Mouse (Mus musculus): Measurements from ENCODE around the gene Soat1. TPM values are rescaled to one million over a fixed set of nuclear protein-coding genes. Genes with fewer than 3 reads are reported as not detected.

The Soat1 gene
- polyA plus RNA-seq, 1 experiment from 2014 or later, result 12.6 TPM

DNA sequence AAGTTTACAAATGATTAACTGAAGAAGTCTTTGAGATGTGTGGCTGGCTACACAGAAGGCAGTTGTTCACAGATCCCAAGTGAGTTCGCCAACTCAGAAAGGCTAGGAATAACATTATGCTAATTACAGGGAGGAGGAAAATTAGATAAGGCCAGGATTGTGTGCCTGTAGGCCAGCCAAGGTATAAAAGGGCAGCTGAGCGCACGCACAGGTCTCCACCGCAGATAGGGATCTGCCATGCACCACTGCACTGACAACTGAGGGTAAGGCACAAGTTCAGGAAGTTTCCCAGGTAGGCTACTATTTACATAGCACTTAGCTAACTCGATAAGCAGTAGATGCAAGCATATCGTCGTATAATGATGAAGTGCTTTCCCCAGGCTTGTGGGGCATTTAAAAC, 3.6 kb downstream of the Soat1 start:
- H3K4me1 ChIP-seq (ENCODE audit: control insufficient read depth, insufficient read depth, low read depth, low read length), result peaks cover 6% of the 10 kb centered on the region
- H3K4me2 ChIP-seq (ENCODE audit: low read length), result no peak overlapping the region
- no peaks in the 10 kb centered on the region for H3K27me3 ChIP-seq (replicated peaks; ENCODE audit: control insufficient read depth, insufficient read depth, low read length)
- ATAC-seq, result no peak
- no peak overlapping the region for H3K27ac ChIP-seq (ENCODE audit: low read depth, low read length)
- H3K9ac ChIP-seq (ENCODE audit: low read depth, low read length), result no peak overlapping the region
- no peak overlapping the region for H3K4me3 ChIP-seq (ENCODE audit: low read length)
- peaks cover 7% of the 10 kb centered on the region for H3K9me3 ChIP-seq (ENCODE audit: control insufficient read depth, low read length)
- H3K36me3 ChIP-seq (ENCODE audit: control insufficient read depth, insufficient read depth, low read length), result peaks cover 9% of the 10 kb centered on the region
- 71% methylated on average over 7 of the region's 7 CpGs for WGBS

DNA sequence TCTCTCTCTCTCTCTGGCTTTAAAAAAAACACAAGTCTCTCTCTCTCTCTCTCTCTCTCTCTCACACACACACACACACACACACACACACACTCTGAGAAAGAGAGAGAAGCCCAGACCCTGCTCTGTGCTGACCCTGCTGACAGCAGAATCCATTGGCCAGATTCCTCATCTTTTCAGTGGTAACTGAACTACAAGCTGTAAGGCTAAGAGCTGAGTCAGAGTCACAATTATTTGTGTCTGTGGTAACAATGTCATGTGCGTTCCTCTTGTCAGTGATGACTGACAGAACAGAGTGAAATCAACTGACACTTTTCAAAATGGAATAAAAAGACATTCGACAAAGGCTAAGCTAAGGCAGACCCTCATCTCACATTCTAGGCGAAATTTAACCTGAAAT, 5.6 kb downstream of the Soat1 start:
- peaks cover 9% of the 10 kb centered on the region for H3K36me3 ChIP-seq (ENCODE audit: control insufficient read depth, insufficient read depth, low read length)
- ATAC-seq, result no peak

GRCm38 (mm10) chr1:156467655-156468255, 6.4 kb downstream of the Soat1 start:
- Histone ChIP-seq H3K36me3 (ENCODE audit: control insufficient read depth, insufficient read depth, low read length) (peaks cover 9% of the 10 kb centered on the region), H3K4me1 (ENCODE audit: control insufficient read depth, insufficient read depth, low read depth, low read length) (peaks cover under 1% of the 10 kb centered on the region; the same call in 1 of the 2 replicates), H3K4me3 (ENCODE audit: low read length) (no peak overlapping the region), H3K9ac (ENCODE audit: low read depth, low read length) (no peak overlapping the region), H3K9me3 (ENCODE audit: control insufficient read depth, low read length) (peaks cover 7% of the 10 kb centered on the region), H3K4me2 (ENCODE audit: low read length) (no peak overlapping the region), H3K27me3 (replicated peaks; ENCODE audit: control insufficient read depth, insufficient read depth, low read length) (no peaks in the 10 kb centered on the region), H3K27ac (ENCODE audit: low read depth, low read length) (no peak overlapping the region)
- WGBS, result 85% methylated on average over 12 of the region's 12 CpGs
- no peak for ATAC-seq

More for the DNA sequence above, 5.6 kb downstream of the Soat1 start:
- Histone ChIP-seq H3K4me3 (ENCODE audit: low read length) (no peak overlapping the region), H3K27me3 (replicated peaks; ENCODE audit: control insufficient read depth, insufficient read depth, low read length) (no peaks in the 10 kb centered on the region), H3K9ac (ENCODE audit: low read depth, low read length) (no peak overlapping the region), H3K27ac (ENCODE audit: low read depth, low read length) (no peak overlapping the region), H3K9me3 (ENCODE audit: control insufficient read depth, low read length) (peaks cover 7% of the 10 kb centered on the region), H3K4me1 (ENCODE audit: control insufficient read depth, insufficient read depth, low read depth, low read length) (peaks cover 6% of the 10 kb centered on the region), H3K4me2 (ENCODE audit: low read length) (no peak overlapping the region)
- WGBS, result 86% methylated on average over 3 of the region's 3 CpGs

DNA sequence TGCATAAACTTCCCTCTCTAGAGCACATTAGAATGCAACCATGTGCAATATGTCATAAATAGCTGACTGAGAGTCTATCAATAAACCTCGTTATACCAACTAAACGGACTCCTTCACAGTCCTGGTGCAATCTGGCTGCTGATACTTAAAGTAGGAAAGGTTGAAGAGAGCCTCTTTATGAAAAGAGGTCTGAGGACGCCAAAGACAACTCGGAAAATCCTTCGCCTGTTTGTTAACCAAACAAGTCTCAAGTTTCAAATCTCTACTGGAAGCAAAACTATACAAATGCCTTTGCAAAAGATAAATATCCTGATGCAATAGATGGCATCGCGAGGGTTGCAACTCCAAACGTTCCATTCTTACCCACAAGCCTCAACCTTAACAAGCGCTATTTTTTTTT, 9.2 kb downstream of the Soat1 start:
- H3K27ac ChIP-seq (ENCODE audit: low read depth, low read length), result no peak overlapping the region
- no peak for ATAC-seq
- H3K27me3 ChIP-seq (replicated peaks; ENCODE audit: control insufficient read depth, insufficient read depth, low read length), result no peaks in the 10 kb centered on the region
- no peak overlapping the region for H3K4me2 ChIP-seq (ENCODE audit: low read length)
- H3K9me3 ChIP-seq (ENCODE audit: control insufficient read depth, low read length), result peaks cover 7% of the 10 kb centered on the region
- H3K9ac ChIP-seq (ENCODE audit: low read depth, low read length), result no peak overlapping the region
- 89% methylated on average over 9 of the region's 9 CpGs for WGBS
- H3K36me3 ChIP-seq (ENCODE audit: control insufficient read depth, insufficient read depth, low read length), result peaks cover 9% of the 10 kb centered on the region
- H3K4me1 ChIP-seq (ENCODE audit: control insufficient read depth, insufficient read depth, low read depth, low read length), result no peaks in the 10 kb centered on the region
- H3K4me3 ChIP-seq (ENCODE audit: low read length), result no peak overlapping the region

- no peak overlapping the region for H3K9ac ChIP-seq (ENCODE audit: low read depth, low read length)
- H3K27ac ChIP-seq (ENCODE audit: low read depth, low read length), result no peak overlapping the region
- ATAC-seq, result no peak
- no peak overlapping the region for H3K4me3 ChIP-seq (ENCODE audit: low read length)
- peaks cover 9% of the 10 kb centered on the region for H3K36me3 ChIP-seq (ENCODE audit: control insufficient read depth, insufficient read depth, low read length)
- WGBS, result 92% methylated on average over 8 of the region's 8 CpGs
- no peaks in the 10 kb centered on the region for H3K27me3 ChIP-seq (replicated peaks; ENCODE audit: control insufficient read depth, insufficient read depth, low read length)
- no peak overlapping the region for H3K4me2 ChIP-seq (ENCODE audit: low read length)
- no peaks in the 10 kb centered on the region for H3K4me1 ChIP-seq (ENCODE audit: control insufficient read depth, insufficient read depth, low read depth, low read length)
- peaks cover 1% of the 10 kb centered on the region; the same call in 1 of the 2 replicates for H3K9me3 ChIP-seq (ENCODE audit: control insufficient read depth, low read length)
Observed at GRCm38 (mm10) chr1:156463981-156464853, 9.9 kb downstream of the Soat1 start.

DNA sequence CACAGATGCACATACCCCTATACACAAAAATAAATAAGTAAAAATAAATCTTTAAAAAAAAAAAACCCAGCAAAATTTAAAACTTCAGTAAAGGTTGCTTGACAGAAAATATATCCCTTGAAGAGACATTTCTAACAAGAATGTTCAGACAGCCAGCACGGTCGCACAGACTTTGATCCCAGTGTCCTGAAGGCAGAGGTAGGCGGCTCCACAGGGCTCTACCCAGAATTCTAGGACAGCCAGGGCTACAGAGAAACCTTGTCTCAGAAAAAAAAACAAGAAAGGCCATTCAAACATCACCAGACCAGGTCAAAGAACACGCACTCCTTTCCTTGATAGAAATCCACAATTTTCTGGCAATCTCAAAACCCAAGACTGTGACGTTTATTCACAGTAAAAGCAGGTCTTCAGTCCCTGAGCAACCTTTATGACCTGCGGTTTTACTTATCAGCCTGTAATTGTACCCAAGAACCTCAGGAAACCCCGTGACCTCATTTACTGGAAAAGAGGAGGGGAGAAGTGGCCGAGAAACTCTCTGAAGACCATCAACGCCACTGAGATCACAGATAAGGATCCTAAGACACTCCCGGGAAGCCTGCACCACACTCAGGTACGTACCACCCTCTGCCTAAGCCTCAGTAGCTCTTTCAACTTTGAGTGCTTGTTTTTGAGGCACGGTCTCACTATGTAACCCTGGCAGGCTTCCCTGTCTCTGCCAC, 11.7 kb downstream of the Soat1 start:
- no peak overlapping the region for H3K9ac ChIP-seq (ENCODE audit: low read depth, low read length)
- H3K4me3 ChIP-seq (ENCODE audit: low read length), result no peak overlapping the region
- no peaks in the 10 kb centered on the region for H3K9me3 ChIP-seq (ENCODE audit: control insufficient read depth, low read length)
- H3K27ac ChIP-seq (ENCODE audit: low read depth, low read length), result no peak overlapping the region
- no peak overlapping the region for H3K4me2 ChIP-seq (ENCODE audit: low read length)
- peaks cover 9% of the 10 kb centered on the region for H3K36me3 ChIP-seq (ENCODE audit: control insufficient read depth, insufficient read depth, low read length)
- H3K4me1 ChIP-seq (ENCODE audit: control insufficient read depth, insufficient read depth, low read depth, low read length), result no peaks in the 10 kb centered on the region
- no peak for ATAC-seq
- H3K27me3 ChIP-seq (replicated peaks; ENCODE audit: control insufficient read depth, insufficient read depth, low read length), result no peaks in the 10 kb centered on the region
- WGBS, result 93% methylated on average over 12 of the region's 12 CpGs

- Histone ChIP-seq H3K27me3 (replicated peaks; ENCODE audit: control insufficient read depth, insufficient read depth, low read length) (no peaks in the 10 kb centered on the region), H3K4me3 (ENCODE audit: low read length) (no peak overlapping the region), H3K4me2 (ENCODE audit: low read length) (no peak overlapping the region), H3K27ac (ENCODE audit: low read depth, low read length) (no peak overlapping the region), H3K36me3 (ENCODE audit: control insufficient read depth, insufficient read depth, low read length) (peaks cover 5% of the 10 kb centered on the region), H3K9me3 (ENCODE audit: control insufficient read depth, low read length) (no peaks in the 10 kb centered on the region), H3K4me1 (ENCODE audit: control insufficient read depth, insufficient read depth, low read depth, low read length) (no peaks in the 10 kb centered on the region), H3K9ac (ENCODE audit: low read depth, low read length) (no peak overlapping the region)
- 88% methylated on average over 6 of the region's 6 CpGs for WGBS
- no peak for ATAC-seq
Observed at GRCm38 (mm10) chr1:156461036-156461435, 13.1 kb downstream of the Soat1 start.

GRCm38 (mm10) chr1:156460216-156460615, 13.9 kb downstream of the Soat1 start:
- H3K9me3 ChIP-seq (ENCODE audit: control insufficient read depth, low read length), result no peaks in the 10 kb centered on the region
- ATAC-seq, result no peak
- no peak overlapping the region for H3K27ac ChIP-seq (ENCODE audit: low read depth, low read length)
- H3K36me3 ChIP-seq (ENCODE audit: control insufficient read depth, insufficient read depth, low read length), result no peaks in the 10 kb centered on the region
- H3K4me2 ChIP-seq (ENCODE audit: low read length), result no peak overlapping the region
- 91% methylated on average over 4 of the region's 4 CpGs for WGBS
- no peak overlapping the region for H3K9ac ChIP-seq (ENCODE audit: low read depth, low read length)
- H3K4me1 ChIP-seq (ENCODE audit: control insufficient read depth, insufficient read depth, low read depth, low read length), result no peaks in the 10 kb centered on the region
- H3K27me3 ChIP-seq (replicated peaks; ENCODE audit: control insufficient read depth, insufficient read depth, low read length), result no peaks in the 10 kb centered on the region
- H3K4me3 ChIP-seq (ENCODE audit: low read length), result no peak overlapping the region

GRCm38 (mm10) chr1:156459690-156460089, 14.4 kb downstream of the Soat1 start:
- no peaks in the 10 kb centered on the region for H3K36me3 ChIP-seq (ENCODE audit: control insufficient read depth, insufficient read depth, low read length)
- ATAC-seq, result no peak
- no peaks in the 10 kb centered on the region for H3K9me3 ChIP-seq (ENCODE audit: control insufficient read depth, low read length)
- H3K4me3 ChIP-seq (ENCODE audit: low read length), result no peak overlapping the region
- no peaks in the 10 kb centered on the region for H3K27me3 ChIP-seq (replicated peaks; ENCODE audit: control insufficient read depth, insufficient read depth, low read length)
- no peak overlapping the region for H3K4me2 ChIP-seq (ENCODE audit: low read length)
- WGBS, result 90% methylated on average over 3 of the region's 3 CpGs
- H3K27ac ChIP-seq (ENCODE audit: low read depth, low read length), result no peak overlapping the region
- no peaks in the 10 kb centered on the region for H3K4me1 ChIP-seq (ENCODE audit: control insufficient read depth, insufficient read depth, low read depth, low read length)
- no peak overlapping the region for H3K9ac ChIP-seq (ENCODE audit: low read depth, low read length)
